Mouse (Mus musculus) adrenal gland, postnatal 0 days (tissue): Measurements from ENCODE around the gene Nutm2. TPM values are rescaled to one million over a fixed set of nuclear protein-coding genes. Genes with fewer than 3 reads are reported as not detected.

Experiments used
- polyA plus RNA-seq: library from polyadenylated mRNA; unstranded; fragments of >200 nt; fragmentation: Nextera tagmentation; extraction: Ambion mirVana; gene quantifications from 2 replicates; pipeline ENCODE4 v1.2.1, GENCODE M21; 2015

Nutm2 gene
- not detected in 2 replicates for polyA plus RNA-seq

GRCm38 (mm10) chr13:50467007-50467406 is at the start of gene Nutm2:
Gene Nutm2 (plus strand): TSS chr13:50467307.

GRCm38 (mm10) chr13:50417389-50418183 is 49.5 kb upstream of the Nutm2 start, which contains the start of gene Fbxw17:
Gene Fbxw17 (plus strand): TSS chr13:50417864.

GRCm38 (mm10) chr13:50443812-50444211 is 23.3 kb upstream of the Nutm2 start, which contains the start of gene Gm47429:
Gene Gm47429 (minus strand): TSS chr13:50443912.

Other genes with a start within 250 kb of the Nutm2 start
- gene Gm906, start 217.0 kb upstream of the Nutm2 start, polyA plus RNA-seq: not detected in 2 replicates
- 21.8 and 24.7 TPM in 2 replicates for gene Fbxw17, start 49.4 kb upstream of the Nutm2 start, polyA plus RNA-seq
- not detected in 2 replicates for gene Gm47429, start 23.4 kb upstream of the Nutm2 start, polyA plus RNA-seq
- not detected in 2 replicates for gene Gm904, start 175.9 kb downstream of the Nutm2 start, polyA plus RNA-seq
- not detected in 2 replicates for gene Gm8765, start 231.0 kb downstream of the Nutm2 start, polyA plus RNA-seq